Mouse (Mus musculus) myocyte (in vitro differentiated cells): ENCODE measurements around the gene Car2.

Experiments
- CEBPB ChIP-seq: IDR thresholded peaks from 2 replicates; pipeline ENCODE4 v1.6.1; 2011; ENCODE audit warnings: mild to moderate bottlenecking, moderate library complexity; ENCODE audit not compliant: poor library complexity, insufficient read depth, severe bottlenecking
- MYOD1 ChIP-seq, 3 experiments: IDR thresholded peaks; one replicate each; pipeline ENCODE4 v1.6.1; 2011; ENCODE audit warnings: control low read depth in 2 of 3, low read depth in 2 of 3, mild to moderate bottlenecking in 2 of 3, moderate library complexity in 1 of 3; ENCODE audit not compliant: insufficient read length in 2 of 3, control insufficient read depth in 1 of 3
- MYOG ChIP-seq, 3 experiments: IDR thresholded peaks; one replicate each; pipeline ENCODE4 v1.6.1; 2011; ENCODE audit warnings: control low read depth in 2 of 3, low read depth in 2 of 3, mild to moderate bottlenecking in 2 of 3; ENCODE audit not compliant: insufficient read length in 2 of 3, control insufficient read depth in 1 of 3, insufficient read depth in 1 of 3
- POLR2A ChIP-seq: IDR thresholded peaks from one replicate; pipeline ENCODE4 v1.6.1; 2011; ENCODE audit warnings: low read depth, mild to moderate bottlenecking, control low read depth, moderate library complexity; ENCODE audit not compliant: insufficient read length
- POLR2AphosphoS2 ChIP-seq: IDR thresholded peaks from one replicate; pipeline ENCODE4 v1.6.1; 2011; ENCODE audit warnings: low read depth, control low read depth; ENCODE audit not compliant: insufficient read length
- SRF ChIP-seq: IDR thresholded peaks from one replicate; pipeline ENCODE4 v1.6.1; 2011; ENCODE audit warnings: low read depth; ENCODE audit not compliant: control insufficient read depth, insufficient read length
- TCF12 ChIP-seq: IDR thresholded peaks from one replicate; pipeline ENCODE4 v1.6.1; 2011; ENCODE audit warnings: mild to moderate bottlenecking, control low read depth; ENCODE audit not compliant: poor library complexity, insufficient read depth, severe bottlenecking
- TCF3 ChIP-seq: IDR thresholded peaks from one replicate; pipeline ENCODE4 v1.6.1; 2011; ENCODE audit warnings: low read depth, control low read depth; ENCODE audit not compliant: insufficient read length
- USF1 ChIP-seq: IDR thresholded peaks from one replicate; pipeline ENCODE4 v1.6.1; 2011; ENCODE audit warnings: low read depth, mild to moderate bottlenecking, control low read depth, moderate library complexity

DNA sequence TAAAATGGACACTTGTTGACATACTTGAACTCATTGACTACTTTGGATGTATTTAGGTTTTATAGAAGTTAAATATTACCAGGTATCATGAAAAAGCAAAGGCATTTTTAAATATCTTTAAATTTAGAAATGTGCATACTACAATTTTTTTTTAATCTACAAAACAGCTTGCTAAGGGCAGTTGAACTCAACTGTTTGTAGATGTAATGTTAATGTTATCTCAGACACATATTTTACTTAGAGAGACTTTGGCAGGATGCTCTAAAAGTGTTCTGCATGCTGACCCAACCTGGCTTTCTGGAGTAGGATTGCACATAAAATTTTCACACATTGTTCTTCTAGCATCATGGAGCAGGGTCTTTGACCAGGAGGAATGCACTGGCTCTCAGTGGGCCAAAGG, 4.1 kb upstream of the Car2 start:
- no peak for TF ChIP-seq CEBPB
- no peak for TF ChIP-seq POLR2A
- no peak for TF ChIP-seq POLR2AphosphoS2
- TF ChIP-seq MYOG (IDR thresholded peaks at IDR 0.05; ENCODE audit: control insufficient read depth in 1 of 3, insufficient read depth in 1 of 3, insufficient read length in 2 of 3, low read depth in 2 of 3), result no peak
- TF ChIP-seq MYOD1 (IDR thresholded peaks at IDR 0.05; ENCODE audit: control insufficient read depth in 1 of 3, insufficient read length in 2 of 3, low read depth in 2 of 3), result no peak
- no peak for TF ChIP-seq TCF12
- no peak for TF ChIP-seq TCF3
- no peak for TF ChIP-seq SRF
- TF ChIP-seq USF1, result no peak
